Mouse (Mus musculus): ENCODE results near the gene Ddx49.

Gene Ddx49

GRCm38 (mm10) chr8:70302358-70302890 is at the start of gene Ddx49, which contains the start of gene Cope:
TSS of gene Ddx49 (minus strand) at chr8:70302489.
TSS of gene Cope (plus strand) at chr8:70302518.
- in situ Hi-C loops (cut with MboI, MseI), result no loop called here

- in situ Hi-C loops (cut with MboI, MseI), result no loop called here
Observed at GRCm38 (mm10) chr8:70352000-70352384, 49.7 kb upstream of the Ddx49 start.

GRCm38 (mm10) chr8:70351035-70351999 is 49.0 kb upstream of the Ddx49 start:
- in situ Hi-C loops (cut with MboI, MseI), result no loop called here

- in situ Hi-C loops (cut with MboI, MseI), result no loop called here
Observed at GRCm38 (mm10) chr8:70347860-70348420, 45.7 kb upstream of the Ddx49 start.

- in situ Hi-C loops (cut with MboI, MseI), result no loop called here
Observed at GRCm38 (mm10) chr8:70347443-70347842, 45.2 kb upstream of the Ddx49 start.

- in situ Hi-C loops (cut with MboI, MseI), result no loop called here
Observed at GRCm38 (mm10) chr8:70344279-70344678, 42.0 kb upstream of the Ddx49 start.

- in situ Hi-C loops (cut with MboI, MseI), result no loop called here
Observed at GRCm38 (mm10) chr8:70343696-70344095, 41.4 kb upstream of the Ddx49 start.

- in situ Hi-C loops (cut with MboI, MseI), result no loop called here
Observed at GRCm38 (mm10) chr8:70343076-70343475, 40.8 kb upstream of the Ddx49 start.

- in situ Hi-C loops (cut with MboI, MseI), result no loop called here
Observed at GRCm38 (mm10) chr8:70342007-70342406, 39.7 kb upstream of the Ddx49 start.

GRCm38 (mm10) chr8:70340659-70341058 is 38.4 kb upstream of the Ddx49 start:
- in situ Hi-C loops (cut with MboI, MseI), result no loop called here

GRCm38 (mm10) chr8:70338931-70339330 is 36.6 kb upstream of the Ddx49 start:
- in situ Hi-C loops (cut with MboI, MseI), result no loop called here

GRCm38 (mm10) chr8:70332878-70333202 is 30.6 kb upstream of the Ddx49 start:
- in situ Hi-C loops (cut with MboI, MseI), result no loop called here

- in situ Hi-C loops (cut with MboI, MseI), result no loop called here
Observed at GRCm38 (mm10) chr8:70332070-70332877, 30.0 kb upstream of the Ddx49 start.

GRCm38 (mm10) chr8:70331526-70331925 is 29.2 kb upstream of the Ddx49 start:
- in situ Hi-C loops (cut with MboI, MseI), result no loop called here

GRCm38 (mm10) chr8:70330741-70331364 is 28.6 kb upstream of the Ddx49 start:
- in situ Hi-C loops (cut with MboI, MseI), result no loop called here

- in situ Hi-C loops (cut with MboI, MseI), result no loop called here
Observed at GRCm38 (mm10) chr8:70329835-70330740, 27.8 kb upstream of the Ddx49 start.

- in situ Hi-C loops (cut with MboI, MseI), result no loop called here
Observed at GRCm38 (mm10) chr8:70329124-70329834, 27.0 kb upstream of the Ddx49 start, which contains the start of gene Gdf1. TSS of gene Gdf1 (plus strand) at chr8:70329817.

- in situ Hi-C loops (cut with MboI, MseI), result no loop called here
Observed at GRCm38 (mm10) chr8:70327512-70327911, 25.2 kb upstream of the Ddx49 start.

GRCm38 (mm10) chr8:70323716-70324115 is 21.4 kb upstream of the Ddx49 start:
- in situ Hi-C loops (cut with MboI, MseI), result no loop called here

GRCm38 (mm10) chr8:70317872-70318271 is 15.6 kb upstream of the Ddx49 start:
- in situ Hi-C loops (cut with MboI, MseI), result no loop called here

Data from T-helper 1 cell (primary cell).